Mouse (Mus musculus): ENCODE results near the gene Wfdc1.

- no peak for TF ChIP-seq CTCF (IDR thresholded peaks at IDR 0.05; ENCODE audit: low read depth, low read length)
- no peak for TF ChIP-seq GATA1 (IDR thresholded peaks at IDR 0.05; ENCODE audit: borderline replicate concordance, low read length)
- no peak for TF ChIP-seq GATA2 (IDR thresholded peaks at IDR 0.05; ENCODE audit: borderline replicate concordance, low read depth, low read length)
- no peak for TF ChIP-seq TAL1 (conservative IDR thresholded peaks at IDR 0.05; ENCODE audit: low read depth, low read length)
Measured at GRCm38 (mm10) chr8:119620848-119621465, 45.2 kb upstream of the Wfdc1 start.

All from G1E (cell line).